Mouse (Mus musculus) v-Abl transformed pro-B cells (cell line): ENCODE data around the gene Gnas.

Experiments used
- in situ Hi-C, 2 experiments: fragments of 400-800 bp; cut with MboI; formaldehyde crosslinking; loops; one replicate each; pipeline ENCODE4 v1.15.1; 2025; ENCODE audit not compliant: unreplicated experiment in 2 of 2

The Gnas gene

DNA sequence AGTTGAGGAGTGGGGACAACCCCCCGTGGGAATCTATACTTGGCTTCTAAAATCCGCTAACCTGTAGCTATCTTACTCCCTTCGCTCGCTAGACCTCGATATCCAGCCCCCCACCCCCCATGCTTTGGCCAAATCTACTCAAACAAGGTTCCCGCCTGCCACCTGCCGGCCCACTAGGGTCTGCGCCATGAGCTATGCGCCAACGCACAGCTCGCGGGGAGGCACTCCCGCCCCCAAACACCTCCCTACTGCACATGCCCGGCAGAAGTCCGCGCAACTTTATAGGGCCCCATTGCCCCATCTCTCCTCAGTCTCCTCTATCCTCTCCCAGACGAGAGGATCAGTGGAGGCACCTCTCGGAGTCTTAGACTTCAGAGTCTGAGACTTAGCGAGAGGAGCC lies at the start of gene Gnas:
Gnas (plus strand) TSS at position 310 of the 400 bp plus-strand sequence.
- in situ Hi-C loops = no loop called here

DNA sequence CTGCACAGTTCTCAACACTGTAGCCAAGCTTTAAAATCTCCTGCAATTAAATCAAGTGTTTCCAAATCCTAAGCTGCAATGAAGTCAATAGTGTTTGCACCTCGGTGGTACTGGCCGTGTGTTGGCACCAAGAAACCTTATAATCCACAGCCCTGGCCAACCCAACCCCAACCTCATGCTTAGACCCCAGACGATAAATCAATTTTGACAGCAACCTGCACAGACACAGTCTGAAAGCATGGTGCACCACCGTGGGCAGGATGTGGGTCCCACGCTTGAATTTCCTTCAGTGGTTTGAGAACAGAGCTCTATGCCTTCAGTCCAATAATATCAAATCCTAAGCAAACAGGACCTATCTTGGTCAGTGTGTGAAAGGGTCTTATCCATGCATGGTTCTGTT lies 41.7 kb upstream of the Gnas start:
- in situ Hi-C loops = no loop called here

DNA sequence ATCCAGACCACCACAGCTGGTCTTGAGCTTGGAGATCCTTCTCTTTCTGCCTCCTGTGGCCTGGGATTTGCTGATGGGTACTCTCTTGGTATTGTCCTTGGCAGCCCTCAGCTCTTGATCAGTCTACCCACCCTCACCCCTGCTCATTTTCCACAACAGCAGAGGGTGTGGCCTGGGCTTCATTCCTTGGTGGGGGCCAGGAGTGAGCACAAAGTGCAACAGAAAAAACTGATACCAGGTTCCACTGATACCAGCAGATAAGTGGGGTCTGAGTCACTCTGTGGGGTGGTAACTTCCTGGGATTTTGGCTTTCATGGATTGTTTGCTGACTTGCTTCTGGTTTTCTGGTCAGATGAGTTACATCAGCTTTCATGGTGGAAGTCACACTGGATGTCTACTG lies 32.2 kb upstream of the Gnas start:
- in situ Hi-C loops = loop anchor here in 1 of 2 experiments (25.0 kb wide), 1 partner anchor 1115 kb away; no protein-coding TSS in a partner anchor

DNA sequence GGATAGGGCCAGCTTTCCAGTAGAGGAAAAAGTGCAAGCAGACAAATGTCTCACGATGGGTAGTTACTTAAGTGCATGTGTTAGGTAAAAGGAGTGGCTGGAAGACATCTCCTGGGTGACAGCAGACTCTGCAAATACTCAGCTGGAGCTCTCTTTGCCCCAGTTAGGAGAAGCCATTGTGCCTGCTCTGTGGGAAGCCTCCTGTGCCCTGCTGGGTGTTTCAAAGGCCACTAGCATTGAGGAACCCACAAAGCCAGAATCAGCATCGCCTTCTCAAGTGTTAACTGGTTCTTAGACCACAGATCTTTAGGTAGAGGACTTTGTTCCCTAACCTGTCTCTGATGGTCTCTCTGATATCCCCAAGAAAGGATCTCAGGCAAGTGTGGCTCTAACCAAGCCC lies 26.8 kb upstream of the Gnas start:
- in situ Hi-C loops = loop anchor here in 1 of 2 experiments (25.0 kb wide), 1 partner anchor 1120 kb away; no protein-coding TSS in a partner anchor

DNA sequence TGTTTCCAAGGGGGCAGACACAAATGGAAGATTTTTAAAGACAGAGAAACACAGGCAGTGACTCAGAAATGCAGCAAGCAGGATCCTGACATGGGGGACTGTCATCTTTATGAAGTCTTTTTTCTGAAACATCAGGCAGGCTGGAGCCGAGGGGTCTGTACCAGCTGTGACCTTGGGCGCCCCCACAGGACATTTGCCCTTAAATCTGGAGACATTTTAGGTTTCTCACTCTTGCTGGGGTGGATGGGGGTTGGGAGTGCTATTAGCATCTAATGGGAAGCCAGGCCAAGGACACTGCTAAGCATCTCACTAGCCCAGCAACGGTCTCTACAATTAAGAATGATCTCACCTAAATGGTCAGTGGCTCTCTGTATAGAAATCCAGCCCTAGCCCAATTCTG lies 24.1 kb upstream of the Gnas start:
- in situ Hi-C loops = loop anchor here in 1 of 2 experiments (25.0 kb wide), 1 partner anchor 1123 kb away; no protein-coding TSS in a partner anchor

DNA sequence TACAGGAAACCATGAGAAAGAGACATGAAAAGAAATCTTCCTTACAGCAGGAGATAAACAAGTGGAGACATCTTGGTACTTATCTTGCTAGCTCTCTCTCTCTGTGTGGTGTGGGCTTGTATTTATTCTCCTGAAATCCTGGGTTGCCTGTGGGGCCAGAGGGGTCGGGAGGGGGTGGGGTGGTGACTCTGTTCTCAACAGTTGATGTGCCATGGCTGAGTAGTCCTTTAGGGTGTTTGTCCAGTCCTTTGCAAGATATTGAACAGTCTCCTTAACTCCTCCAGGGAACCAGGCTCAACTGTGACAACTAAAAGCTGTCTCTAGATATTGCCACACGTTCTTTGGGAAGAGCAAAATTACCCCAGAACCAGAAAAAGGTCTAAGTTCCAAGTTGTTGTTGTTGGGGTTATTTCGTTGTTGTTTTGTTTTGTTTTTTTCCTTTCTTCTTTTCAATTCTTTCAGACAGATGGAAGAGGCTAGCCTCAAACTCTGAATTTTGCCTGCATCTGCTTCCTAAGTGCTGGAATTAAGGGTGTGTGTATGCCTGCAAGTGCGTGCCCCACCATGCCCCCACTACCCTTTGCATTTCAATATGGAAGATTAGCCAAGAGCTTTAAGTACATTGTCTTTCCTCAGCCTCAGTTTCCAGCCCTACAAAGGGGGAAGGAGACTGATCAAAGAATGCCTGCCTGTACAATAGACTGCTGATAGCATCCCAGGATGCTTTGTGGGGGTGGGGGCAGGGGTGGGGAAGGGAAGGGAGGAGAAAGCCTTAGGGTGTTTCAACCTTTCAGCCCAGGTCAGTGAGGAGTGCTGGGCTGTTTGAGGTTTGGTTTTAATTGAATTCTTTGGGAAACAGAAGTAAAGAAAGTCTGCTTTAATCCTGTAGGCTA lies 23.0 kb upstream of the Gnas start:
- in situ Hi-C loops = loop anchor here in 1 of 2 experiments (25.0 kb wide), 1 partner anchor 1124 kb away; no protein-coding TSS in a partner anchor

DNA sequence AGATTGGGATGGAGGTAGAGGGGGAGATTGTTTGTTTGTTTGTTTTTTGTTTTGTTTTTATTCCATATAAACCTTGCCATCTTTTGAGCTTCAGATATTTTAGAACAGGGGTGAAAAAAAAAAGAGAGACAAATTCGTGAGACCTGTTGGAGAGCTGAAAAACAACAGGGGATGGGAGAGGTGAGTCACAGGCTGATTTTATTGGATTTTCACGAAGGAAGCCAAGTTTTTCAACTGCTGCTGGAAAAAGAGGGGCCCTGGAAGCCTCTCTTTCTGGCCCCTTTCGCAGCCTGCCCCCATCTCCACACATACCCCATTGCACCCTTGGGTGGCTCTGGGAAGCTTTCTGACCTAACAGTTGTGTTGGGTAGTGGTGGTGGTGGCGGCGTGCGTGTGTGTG lies 22.3 kb upstream of the Gnas start:
- in situ Hi-C loops = loop anchor here in 1 of 2 experiments (25.0 kb wide), 1 partner anchor 1124 kb away; no protein-coding TSS in a partner anchor

DNA sequence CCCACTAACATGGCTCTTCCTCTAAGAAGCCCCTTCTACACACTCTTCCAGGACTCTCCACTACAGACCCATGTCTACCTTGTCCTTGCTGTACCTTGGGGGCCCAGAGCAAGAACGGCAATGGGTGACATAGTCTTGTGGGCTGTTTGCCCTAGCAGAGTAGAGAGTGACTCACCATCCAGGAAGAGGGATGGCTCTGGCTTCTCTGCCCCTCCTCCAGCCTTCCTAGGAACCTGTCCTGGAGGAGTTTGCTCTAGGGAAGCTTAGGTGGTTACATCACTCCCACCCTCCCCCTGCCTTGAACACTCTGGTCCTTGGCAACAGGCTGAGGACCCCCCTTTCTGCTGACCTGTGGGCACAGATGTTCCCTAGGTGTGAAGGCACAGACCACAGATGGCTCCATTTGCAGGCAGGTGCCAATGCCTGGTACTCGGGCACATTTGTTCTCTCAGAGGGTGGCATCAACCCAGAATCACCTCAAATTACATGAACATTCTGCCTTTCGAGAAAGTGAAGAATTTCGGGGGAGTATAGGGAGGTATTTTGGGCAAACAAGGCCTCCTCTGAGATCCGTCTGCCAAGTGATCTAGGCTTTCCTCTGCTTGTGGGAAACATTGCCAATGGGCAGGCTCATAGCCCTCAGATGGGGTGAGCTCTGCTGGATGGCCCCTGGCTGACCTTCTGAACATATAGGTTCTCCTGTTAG lies 20.9 kb upstream of the Gnas start:
- in situ Hi-C loops = loop anchor here in 1 of 2 experiments (25.0 kb wide), 1 partner anchor 1126 kb away; no protein-coding TSS in a partner anchor

DNA sequence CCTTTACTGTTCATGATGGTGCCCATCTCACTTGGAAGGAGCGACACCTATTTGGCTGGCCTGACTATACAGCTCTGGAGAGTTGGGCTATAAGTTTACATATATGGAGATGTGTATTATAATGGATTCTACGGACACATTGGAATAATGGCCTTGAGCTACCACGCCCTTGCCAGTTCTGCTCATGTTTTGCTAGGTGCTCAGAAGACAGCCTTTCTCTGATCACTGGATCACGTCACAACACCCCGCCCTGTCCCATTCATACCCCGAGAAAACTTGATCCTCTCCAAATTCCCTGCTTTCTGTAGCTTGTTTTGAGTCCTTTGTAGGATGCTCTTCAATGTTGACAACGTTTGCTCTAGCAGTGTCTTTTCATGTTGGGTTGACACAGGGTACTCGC lies 19.9 kb upstream of the Gnas start:
- in situ Hi-C loops = loop anchor here in 1 of 2 experiments (25.0 kb wide), 1 partner anchor 1127 kb away; no protein-coding TSS in a partner anchor

DNA sequence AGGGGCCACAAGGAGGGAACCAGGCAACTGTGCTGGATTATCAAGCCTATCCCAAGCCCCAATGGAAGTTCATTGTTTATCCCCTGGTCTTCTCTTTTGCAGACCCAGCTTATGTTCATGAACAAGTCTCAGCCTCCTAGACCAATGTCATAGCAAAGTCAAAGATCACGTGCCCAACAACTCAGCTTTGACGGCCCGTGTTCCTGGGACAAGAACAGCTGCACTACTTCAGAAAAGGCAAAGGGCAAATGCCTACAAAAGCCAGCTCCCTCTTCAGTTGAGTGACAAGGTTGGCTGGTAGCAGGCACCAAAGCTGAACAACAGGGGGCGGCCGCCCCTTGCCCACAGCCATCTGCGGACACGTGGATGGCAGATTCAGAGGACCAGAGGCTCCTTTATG lies 13.7 kb upstream of the Gnas start:
- in situ Hi-C loops = loop anchor here in 1 of 2 experiments (25.0 kb wide), 1 partner anchor 1133 kb away; no protein-coding TSS in a partner anchor

DNA sequence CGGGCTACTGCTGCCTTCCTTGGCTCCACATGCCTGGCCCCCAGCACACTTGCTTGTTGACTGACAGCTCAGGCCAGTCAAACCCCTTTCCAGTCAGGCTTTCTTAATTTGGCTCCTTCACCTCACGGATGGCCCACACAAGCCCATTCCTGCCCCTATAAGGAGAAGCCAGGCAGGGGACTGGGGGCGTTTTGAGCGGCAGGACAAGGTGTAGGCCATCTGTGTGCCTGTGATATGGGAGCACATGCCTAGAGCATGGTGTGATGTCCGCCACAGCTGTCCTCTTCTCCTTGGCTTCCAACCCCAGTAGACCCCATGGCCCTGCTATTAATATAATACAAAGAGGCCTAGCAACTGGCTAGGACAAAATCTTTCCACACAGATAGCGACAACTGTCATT lies 12.7 kb upstream of the Gnas start:
- in situ Hi-C loops = loop anchor here in 1 of 2 experiments (25.0 kb wide), 1 partner anchor 1134 kb away; no protein-coding TSS in a partner anchor

DNA sequence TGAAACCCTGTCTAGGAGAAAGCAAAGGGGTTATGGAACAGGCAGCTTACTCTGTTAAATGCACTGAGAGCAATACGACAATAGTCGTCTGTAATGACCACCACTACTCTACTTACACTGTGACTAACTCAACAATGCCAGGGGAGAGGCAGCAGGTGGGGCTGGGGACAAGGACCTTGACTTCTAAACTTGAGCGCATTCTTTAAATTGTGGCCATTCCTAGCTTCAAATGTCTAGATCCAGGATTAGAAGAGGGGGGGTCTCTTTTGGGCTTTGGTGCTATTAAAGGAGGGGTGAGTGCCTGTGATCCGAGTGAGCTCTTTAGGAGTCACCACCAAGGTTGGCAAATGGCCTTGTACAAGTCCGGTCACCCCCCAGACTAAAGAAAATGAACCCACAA lies 11.0 kb upstream of the Gnas start:
- in situ Hi-C loops = loop anchor here in 1 of 2 experiments (25.0 kb wide), 1 partner anchor 1136 kb away; no protein-coding TSS in a partner anchor

DNA sequence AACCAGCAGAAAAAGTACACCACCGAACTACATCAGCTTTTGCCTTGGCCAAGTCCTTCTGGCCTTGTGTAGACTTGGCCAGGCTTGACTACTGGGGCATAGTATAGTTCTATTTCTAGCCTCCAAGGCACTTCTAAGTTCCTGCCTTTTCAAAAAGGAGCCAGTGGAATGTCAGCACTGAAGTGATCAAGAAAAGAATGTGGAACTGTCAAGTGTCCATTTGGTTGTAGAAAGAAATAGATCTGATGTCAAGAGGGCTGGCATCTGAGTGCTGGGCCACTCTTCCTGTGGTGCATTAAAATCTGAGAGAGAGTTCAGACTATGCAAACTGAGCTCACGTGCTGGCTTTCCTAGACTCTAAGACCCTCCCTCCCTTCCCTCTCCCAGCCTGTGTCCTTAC lies 10.2 kb upstream of the Gnas start:
- in situ Hi-C loops = loop anchor here in 1 of 2 experiments (25.0 kb wide), 1 partner anchor 1137 kb away; no protein-coding TSS in a partner anchor

DNA sequence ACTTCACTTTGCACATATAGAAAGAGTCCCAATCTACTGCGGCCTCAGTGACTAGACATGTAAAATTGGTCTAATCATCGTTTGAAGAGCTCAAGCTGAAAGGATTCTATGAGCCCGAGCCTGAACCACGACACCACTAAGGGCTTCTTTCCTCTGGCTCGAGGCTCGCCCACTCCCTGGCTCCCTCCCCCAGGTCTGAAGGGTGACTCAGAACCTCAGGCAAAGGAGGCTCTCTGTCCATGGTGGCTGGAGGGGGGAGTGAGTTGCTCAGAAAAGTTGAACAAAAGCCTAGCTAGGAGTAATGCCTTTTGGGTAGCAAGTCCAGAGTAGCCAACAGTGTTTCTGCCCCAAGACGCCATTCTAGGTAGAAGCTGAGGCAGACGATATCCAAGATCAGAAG lies 4.3 kb upstream of the Gnas start:
- in situ Hi-C loops = no loop called here

DNA sequence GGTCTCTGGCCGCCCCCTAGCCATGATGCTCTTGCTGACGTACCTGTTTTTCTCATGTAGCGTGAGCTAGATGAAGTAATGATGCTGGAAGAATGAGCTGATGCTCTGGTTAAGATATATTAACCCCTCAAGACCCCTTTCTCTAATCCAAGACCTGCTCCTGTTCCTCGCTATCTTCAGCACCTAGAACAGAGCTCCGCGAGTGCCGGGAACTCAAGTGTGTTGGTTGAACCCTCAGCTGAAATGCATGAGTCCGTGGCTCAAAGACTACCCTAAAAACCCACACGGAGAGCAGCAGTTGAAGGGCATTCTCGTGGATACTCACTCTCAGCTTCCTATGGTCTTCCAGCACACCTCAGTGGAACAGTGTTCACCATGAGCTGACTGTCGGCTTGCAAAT lies 779 bp upstream of the Gnas start:
- in situ Hi-C loops = no loop called here

DNA sequence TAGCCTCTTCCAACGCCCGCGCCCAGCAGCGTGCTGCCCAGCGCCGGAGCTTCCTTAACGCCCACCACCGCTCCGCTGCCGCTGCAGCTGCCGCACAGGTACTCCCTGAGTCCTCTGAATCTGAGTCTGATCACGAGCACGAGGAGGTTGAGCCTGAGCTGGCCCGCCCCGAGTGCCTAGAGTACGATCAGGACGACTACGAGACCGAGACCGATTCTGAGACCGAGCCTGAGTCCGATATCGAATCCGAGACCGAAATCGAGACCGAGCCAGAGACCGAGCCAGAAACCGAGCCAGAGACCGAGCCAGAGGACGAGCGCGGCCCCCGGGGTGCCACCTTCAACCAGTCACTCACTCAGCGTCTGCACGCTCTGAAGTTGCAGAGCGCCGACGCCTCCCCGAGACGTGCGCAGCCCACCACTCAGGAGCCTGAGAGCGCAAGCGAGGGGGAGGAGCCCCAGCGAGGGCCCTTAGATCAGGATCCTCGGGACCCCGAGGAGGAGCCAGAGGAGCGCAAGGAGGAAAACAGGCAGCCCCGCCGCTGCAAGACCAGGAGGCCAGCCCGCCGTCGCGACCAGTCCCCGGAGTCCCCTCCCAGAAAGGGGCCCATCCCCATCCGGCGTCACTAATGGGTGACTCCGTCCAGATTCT lies 812 bp downstream of the Gnas start:
- in situ Hi-C loops = no loop called here

DNA sequence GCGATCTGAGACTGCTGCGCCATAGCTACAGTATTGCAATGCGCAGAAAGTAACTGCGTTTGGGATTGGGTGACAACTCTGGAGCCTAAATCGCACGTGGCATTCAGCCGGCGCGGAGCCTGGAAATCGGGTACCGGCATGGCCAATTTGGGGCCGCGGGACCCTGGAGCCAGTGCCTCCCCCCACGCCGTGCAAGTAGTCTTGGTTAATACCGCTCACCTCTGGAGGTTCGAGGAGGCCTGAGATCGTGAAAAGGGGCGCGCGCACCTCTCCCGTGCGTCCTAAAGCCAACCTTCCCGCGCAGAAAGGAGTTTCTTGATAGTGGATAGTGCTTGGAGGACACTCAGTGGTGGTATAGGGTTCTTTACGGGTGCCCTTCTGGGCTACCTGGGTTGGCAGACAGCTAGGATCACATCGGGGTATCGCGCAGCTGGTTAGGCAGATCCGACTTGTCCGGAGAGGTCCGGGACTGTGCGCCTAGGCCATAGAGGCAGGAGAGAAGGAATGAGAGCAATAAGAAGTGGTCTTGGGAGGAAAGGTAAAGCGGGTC lies 1.9 kb downstream of the Gnas start:
- in situ Hi-C loops = no loop called here

DNA sequence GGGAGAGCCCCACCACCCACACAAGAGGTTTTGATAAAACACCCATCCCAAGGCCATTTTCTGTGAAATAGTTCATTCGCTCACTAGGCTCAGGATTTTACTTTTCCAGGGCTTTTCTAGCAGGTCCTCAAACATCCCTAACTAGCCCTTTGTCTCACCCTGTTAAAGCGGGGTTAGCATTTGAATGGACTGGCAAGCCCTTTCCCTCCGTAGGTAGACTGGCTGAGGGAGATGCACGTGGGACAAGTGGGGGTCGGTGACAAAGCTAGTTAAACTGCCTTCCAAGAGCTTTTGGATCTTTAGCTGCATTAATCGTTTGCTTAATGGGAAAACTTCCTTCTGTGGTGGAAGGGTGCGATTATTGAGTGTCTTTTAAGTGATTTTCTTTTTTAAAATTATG lies 3.8 kb downstream of the Gnas start:
- in situ Hi-C loops = no loop called here

DNA sequence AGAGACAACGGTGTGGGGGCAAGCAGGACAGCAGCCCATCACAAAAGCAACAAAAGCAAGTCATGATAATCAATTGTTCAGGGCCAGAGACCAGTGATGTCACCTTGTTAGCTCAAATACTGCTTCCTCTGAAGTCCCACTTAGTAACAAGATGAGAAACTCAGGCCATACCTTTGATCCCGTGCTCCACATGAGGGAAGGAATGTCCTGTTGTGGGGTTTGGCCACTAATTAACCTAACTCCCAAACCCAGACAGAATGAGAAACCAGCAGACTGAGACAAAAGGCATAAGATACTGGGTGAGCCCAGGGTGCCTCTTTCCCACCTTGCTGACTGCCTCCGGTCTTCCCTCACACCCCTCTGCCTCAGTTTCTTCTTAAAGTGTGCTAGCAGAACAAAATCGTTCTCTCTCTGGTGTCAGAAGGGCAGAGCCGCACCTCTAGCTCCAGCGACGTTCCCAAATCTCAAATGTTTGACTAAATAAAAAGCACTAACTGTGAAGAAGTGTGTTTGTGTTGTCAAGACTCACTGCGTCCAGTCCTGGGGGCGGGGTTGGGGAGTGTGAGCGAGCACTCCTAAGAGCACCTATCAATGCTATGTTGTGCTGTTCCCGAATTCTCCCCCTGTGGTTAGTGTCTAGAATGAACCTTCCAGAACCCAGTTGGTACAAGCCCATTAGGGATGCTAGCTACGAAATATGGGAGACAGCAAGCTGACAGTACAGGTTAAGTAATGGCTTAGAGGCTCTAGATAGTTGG lies 4.7 kb downstream of the Gnas start:
- in situ Hi-C loops = no loop called here
